Mouse (Mus musculus) gastrocnemius, postnatal 14 days (tissue): ENCODE data around the gene Pdgfd. TPM values are rescaled to one million over a fixed set of nuclear protein-coding genes. Genes with fewer than 3 reads are reported as not detected.
"Not testable (repeated sequence)": the region's sequence is repeated elsewhere in the genome, so short reads cannot be mapped to it uniquely, and the experiment has no call there.

Source experiments
- DNase-seq: peaks from one replicate; pipeline ENCODE4 v3.0.0; 2021; ENCODE audit warnings: mixed read lengths
- intact Hi-C: fragments of 180-260 bp; cut with DNase I; formaldehyde crosslinking; loops from one replicate; pipeline ENCODE4 v1.15.1; 2025; ENCODE audit warnings: low total_unique reads
- long read RNA-seq, 2 experiments: library from polyadenylated mRNA; stranded (forward); transcript quantifications; one replicate each; pipeline ENCODE4 v2.0.0; 2021
- total RNA-seq, 2 experiments: library from RNA; stranded (reverse); gene quantifications; 2 replicates each; pipeline ENCODE4 v1.2.3; 2021

The Pdgfd gene
- total RNA-seq: 1 to 10 TPM; 5.9 to 6.3 TPM
- long read RNA-seq, experiment 1, partial matches to known transcripts: 1 of 10 reads
- long read RNA-seq, experiment 1, other reads (novel, unspliced or antisense): 2 of 10 reads
- long read RNA-seq, experiment 2, transcript Pdgfd-202 (7 exons, 1,795 nt): major isoform, 7 of 11 reads
- long read RNA-seq, experiment 2, partial matches to known transcripts: 0 of 11 reads
- long read RNA-seq, experiment 2, other reads (novel, unspliced or antisense): 0 of 11 reads

DNA sequence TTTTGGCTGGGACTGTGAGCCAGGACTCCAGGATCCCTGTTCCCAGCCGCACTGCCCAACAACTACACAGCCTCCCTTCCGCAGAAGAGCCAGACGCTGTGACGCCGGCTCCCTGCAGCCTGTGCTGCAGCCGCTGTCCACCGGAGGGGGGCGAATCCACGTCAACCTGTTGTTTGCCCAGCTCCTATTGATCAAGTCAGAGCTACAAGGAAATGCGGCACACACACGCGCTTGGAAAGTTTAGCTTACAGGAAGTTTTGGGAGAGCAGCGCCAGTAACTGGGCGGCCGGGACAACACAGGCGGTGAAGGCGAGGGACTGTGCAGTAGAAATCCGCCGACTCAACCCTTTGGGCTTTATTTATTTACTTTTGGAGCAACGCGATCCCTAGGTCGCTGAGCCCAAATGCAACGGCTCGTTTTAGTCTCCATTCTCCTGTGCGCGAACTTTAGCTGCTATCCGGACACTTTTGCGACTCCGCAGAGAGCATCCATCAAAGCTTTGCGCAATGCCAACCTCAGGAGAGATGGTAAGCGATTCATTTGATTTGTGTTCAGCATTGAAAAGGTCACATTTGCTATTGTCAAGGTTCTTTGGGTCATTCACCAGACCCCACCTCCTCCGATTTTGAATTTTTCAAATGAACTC lies at the start of gene Pdgfd:
Gene Pdgfd (plus strand): TSS at position 194 of the 647 bp plus-strand sequence.
- peak; percentile 65 for DNase-seq
- intact Hi-C loops: no loop called here

DNA sequence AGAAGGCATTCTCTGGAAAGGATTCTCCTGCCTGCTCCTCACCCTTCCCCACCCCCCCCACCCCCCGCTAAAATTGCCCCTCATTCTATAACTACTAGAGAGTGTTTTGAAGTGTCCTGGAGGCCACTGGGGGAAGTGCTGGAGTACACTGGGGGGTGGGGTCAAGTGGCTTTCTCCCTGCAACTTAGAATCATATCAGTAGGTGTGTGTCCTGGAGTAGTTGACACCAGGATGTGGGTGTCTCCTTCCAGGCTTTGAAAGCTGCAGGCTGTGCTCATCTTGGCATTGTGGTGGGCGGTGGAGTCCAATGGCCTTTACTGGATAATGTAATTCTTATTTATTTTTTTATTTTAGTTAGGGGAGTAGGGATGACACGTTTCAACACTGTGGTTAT lies 651 bp downstream of the Pdgfd start:
- no peak for DNase-seq

DNA sequence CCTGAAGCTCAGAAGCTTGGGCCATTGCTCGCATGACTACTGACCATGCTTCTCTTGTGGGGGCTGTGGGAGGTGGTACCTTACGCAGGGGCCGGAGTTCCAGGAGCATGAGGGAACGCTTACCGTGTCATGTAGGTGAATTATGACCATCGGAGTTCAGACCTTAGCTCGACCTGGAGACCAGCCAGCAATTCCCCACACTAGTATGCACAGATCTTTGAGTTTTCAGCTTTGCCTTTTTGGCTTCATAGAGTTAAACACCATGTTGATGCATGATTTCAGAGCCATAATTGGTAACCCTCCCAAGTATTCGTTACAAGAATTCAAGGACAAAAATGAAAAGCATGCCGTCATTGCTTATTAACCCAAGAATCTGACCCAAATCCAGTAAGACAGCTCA lies 2.6 kb downstream of the Pdgfd start:
- no peak for DNase-seq
- intact Hi-C loops: no loop called here

More for the DNA sequence above, 651 bp downstream of the Pdgfd start:
- intact Hi-C loops: no loop called here

DNA sequence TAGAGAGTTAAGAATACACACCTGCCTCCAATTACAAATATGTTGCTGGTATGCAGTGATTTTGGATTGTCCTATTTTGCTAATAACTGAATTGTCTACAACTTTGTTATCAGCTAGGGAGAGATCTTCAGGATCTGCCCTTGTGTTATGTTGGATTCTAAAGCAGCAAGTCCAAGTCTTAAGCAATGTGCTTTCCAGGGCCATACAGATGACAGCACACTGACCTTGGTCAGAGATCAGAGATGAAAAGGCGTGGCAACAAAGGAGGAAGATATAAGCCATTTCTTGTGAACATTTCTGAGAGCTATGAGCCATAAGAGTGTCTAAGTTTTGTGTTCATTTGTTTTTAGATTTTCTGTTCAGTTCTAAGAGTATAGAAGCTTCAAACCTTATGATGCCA lies 4.9 kb downstream of the Pdgfd start:
- intact Hi-C loops: no loop called here
- no peak for DNase-seq

DNA sequence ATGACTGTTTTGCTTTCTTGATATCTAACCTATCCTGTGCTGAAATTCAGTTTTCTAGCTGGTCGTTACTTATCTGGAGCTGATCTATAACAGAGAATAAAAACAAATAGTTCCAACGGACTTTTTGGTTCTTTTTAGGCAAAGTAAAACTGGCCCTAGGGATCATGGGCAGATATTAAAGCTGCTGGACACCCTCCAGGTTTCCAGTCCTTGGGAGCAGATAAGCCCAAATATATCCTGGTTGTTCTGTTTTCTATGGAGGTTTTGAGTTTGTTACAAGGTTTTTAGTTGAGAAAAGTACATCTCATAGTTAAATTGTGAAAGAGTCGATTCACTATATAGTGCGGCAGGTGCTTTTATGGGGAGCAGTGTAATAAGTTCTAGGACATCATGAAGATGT lies 7.3 kb downstream of the Pdgfd start:
- no peak for DNase-seq
- intact Hi-C loops: no loop called here

DNA sequence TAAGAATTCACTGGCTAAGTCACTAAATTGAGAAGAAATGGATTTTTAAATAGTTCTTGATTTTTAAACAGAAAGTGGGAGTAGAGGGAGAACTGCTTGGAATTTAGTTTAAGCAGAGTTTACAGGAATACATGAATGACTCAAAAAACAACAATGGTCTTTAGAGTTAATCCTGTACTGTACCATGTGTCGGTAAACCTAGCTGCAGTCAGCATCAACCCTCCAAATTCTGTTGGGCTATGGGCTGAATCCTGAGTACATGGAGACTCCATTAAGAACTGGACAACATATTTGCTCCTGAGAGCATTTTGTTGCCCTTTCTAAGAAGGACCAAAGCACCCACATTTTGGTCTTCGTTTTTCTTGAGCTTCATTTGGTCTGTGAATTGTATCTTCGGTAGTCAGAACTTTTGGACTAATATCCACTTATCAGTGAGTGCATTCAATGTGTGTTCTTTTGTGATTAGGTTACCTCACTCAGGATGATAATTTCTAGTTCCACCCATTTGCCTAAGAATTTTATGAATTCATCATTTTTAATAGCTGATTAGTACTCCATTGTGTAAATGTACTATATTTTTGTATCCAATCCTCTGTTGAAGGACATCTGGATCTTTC lies 14.0 kb downstream of the Pdgfd start:
- intact Hi-C loops: no loop called here
- DNase-seq: no peak

DNA sequence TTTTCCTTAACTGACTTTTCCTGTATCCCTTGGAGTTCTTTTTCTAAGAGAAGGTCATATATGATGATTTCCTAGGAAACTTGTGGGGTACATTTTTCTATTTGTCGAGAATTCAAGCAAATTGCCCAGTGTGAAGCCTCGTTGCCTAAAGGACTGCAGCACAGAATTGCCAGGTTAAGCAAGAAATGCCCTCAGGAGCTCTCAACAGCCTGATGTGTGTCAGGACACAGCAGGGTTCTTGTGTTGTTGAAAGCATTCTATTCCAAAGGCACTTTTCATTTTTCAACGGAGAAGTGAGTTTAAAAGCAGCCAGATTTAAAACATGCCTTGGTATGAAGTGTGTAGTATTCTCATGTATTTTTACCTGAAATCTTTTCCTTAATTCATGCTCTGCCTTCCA lies 19.6 kb downstream of the Pdgfd start:
- intact Hi-C loops: no loop called here
- no peak for DNase-seq

DNA sequence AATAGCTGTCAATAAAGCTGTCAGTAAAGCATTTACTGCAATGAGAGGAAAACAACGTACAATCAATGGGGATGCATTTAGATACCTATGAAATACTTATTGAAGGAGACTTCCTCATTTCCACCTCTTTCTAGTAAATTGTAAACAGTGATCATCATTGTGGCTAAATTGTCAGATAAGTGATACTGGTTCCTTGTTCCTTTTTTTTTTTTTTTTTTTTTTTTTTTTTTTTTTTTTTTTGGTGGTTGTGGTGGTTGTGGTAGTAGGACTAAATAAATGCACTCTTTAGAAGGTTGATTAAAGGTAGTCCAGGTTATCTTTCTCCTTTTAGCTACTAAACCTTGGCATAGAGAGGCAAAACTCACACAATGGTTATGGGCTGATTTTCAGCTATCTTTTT lies 25.0 kb downstream of the Pdgfd start:
- no peak for DNase-seq
- intact Hi-C loops: no loop called here

DNA sequence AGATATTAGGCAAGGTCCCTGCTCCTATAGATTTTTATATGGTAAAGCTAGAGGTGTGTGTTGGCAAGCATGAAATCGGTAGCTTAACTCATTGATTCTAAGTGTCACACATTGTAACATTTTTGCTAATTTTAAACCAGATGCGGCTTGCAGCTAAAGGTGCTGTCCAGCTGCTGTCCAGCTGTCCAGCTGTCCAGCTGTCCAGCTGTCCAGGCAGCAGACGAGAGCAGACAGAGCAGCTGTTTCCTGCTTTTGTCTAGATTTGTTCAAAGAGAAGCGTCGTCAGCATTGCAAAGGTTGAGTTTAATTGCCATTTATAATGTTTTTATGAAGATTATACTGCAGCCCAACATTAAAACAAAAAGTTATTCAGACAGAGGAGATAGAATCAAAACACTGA lies 44.5 kb downstream of the Pdgfd start:
- DNase-seq: no peak
- intact Hi-C loops: no loop called here

DNA sequence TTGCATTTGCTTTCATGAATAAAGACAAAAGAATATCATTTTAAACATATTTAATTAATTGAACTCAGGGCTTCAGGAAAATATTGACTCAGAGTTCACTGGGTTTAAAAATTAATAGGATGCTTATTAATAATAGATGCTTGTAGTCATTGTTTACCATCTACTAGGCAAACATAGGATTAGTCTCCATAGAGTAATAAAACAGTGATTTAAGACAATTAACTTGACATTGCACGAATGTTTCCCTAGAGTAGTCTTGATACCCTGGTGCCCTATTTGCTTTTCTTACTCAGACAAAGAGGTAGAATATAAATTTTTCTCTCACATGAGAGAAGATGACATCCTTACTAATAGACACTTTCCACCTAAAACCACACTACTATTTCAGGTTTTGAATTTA lies 49.1 kb downstream of the Pdgfd start:
- no peak for DNase-seq
- intact Hi-C loops: no loop called here

DNA sequence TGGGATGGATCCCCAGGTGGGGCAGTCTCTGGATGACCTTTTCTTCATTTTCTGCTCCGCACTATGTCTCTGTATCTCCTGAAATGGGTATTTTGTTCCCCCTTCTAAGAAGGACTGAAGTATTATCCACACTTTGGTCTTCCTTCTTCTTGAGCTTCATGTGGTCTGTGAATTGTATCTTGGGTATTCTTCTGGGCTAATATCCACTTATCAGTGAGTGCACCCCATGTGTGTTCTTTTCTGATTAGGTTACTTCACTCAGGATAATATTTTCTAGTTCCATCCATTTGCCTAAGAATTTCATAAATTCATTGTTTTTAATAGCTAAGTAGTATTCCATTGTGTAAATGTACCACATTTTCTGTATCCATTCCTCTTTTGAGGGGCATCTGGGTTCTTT lies 67.6 kb downstream of the Pdgfd start:
- intact Hi-C loops, DNase-seq: not testable (repeated sequence)

DNA sequence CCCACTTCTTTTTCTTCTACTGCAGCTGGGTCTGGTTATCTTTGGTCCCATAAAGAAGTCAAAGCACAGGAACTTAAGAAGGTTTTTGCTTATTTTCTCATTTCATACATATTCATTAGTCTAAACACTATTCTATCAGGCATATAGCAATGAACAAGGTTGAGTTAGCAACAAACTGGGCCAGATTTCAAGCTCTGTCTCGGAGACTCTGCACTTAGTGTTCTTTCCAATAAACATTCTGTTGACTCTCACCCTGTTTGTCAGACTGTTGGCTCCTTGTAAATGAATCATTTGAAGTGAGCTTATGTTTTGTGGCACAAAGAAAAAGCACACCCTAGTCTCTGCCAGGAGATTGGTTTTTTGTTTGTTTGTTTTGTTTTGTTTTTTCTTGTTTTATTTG lies 81.9 kb downstream of the Pdgfd start:
- DNase-seq: no peak
- intact Hi-C loops: no loop called here

DNA sequence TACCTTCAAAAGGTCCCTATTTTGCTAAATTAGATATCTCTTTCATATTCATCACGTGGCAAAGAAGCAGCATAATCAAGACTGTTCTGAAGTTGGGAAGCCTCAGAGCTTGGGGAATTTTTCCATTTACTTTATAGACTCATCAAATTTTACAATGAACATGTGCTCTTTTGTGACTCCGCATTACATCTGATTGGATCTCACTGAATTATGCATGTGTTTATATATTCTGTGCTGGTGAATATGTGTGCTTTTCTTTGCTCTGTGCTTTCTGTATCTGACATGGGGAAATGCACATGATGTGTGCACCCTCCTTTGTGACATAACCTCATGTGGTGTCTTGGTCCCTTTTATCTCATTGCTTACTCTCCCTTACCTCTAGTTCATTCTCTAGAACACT lies 83.6 kb downstream of the Pdgfd start:
- intact Hi-C loops: no loop called here
- DNase-seq: no peak

DNA sequence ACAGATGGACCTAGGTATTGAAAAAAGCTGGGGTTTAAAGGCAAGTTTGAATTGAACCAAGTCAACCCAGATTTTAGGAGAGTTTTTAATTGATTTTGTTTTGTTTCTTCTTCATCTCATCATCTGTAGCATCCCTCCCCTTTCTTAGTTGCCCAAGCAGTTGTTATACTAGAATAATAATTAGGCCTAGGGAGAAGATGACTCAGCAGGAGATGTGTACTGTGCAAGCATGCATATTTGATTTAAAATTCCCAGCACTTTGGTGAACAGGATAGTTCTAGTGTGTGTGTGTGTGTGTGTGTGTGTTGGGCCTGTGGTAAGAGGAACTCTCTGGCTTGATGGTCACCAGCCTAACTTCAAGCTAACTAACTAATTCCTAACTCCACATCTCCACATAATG lies 88.7 kb downstream of the Pdgfd start:
- intact Hi-C loops: no loop called here
- no peak for DNase-seq

DNA sequence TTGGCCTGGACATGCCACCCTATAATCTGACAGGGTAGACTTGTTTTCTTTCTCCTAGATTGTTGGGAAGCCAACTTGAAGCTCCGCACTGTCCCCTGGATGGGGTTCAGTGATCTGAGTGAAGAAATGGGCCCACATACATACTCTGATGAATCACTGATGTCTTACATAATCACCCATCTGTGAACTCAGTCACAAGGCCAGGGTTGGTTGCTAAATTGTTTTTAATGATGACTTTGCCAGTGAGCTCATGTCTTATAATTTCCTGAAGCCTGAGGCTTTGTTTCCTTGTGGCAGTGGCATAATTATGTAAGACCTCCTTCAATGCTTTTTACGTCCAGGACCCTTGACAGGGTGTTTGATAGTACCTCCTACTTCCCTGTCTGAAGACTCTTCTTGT lies 96.4 kb downstream of the Pdgfd start:
- DNase-seq: no peak
- intact Hi-C loops: no loop called here

DNA sequence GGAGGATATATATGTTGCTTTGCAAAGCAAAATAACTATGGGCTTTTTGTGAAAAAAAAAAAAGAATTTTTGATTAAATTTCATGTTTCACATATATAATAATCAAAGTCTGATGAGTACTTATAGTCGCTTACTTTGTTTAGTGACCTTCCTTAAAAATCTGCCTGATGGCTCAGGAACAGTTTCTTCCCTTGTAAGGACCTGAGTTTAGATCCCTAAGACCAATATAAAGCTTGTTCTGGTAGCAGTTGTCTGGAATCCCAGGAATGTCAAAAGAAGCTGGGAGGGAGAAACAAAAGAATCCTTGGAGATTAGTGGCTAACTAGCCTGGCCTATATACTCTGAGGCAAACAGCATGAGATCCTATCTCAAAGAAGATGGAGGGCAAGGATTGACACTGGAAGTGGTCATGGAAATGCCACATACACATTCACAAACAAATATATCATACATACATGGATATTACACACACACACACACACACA lies 101.5 kb downstream of the Pdgfd start, which contains the start of gene Ddi1:
Gene Ddi1 (minus strand): TSS at position 51 of the 485 bp plus-strand sequence.
- no peak for DNase-seq
- intact Hi-C loops: no loop called here

DNA sequence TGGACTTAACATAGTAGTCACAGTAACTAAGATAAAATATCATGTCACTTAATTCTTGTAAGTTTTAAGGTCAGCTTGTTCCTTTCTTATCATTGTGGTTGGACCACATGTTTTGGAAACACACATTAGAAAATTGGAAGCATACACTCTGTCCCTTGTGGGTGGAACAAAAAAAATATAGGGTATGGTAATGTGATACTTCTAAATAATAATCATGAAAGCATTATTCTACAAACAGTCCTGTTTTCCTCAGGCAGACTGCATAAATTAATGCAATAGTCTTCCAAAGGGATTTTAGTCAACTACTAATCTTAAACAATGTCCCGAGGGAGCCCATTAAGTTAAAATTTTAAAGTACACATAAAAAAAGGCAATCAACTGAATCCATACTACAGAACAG lies 108.0 kb downstream of the Pdgfd start:
- no peak for DNase-seq
- intact Hi-C loops: no loop called here

DNA sequence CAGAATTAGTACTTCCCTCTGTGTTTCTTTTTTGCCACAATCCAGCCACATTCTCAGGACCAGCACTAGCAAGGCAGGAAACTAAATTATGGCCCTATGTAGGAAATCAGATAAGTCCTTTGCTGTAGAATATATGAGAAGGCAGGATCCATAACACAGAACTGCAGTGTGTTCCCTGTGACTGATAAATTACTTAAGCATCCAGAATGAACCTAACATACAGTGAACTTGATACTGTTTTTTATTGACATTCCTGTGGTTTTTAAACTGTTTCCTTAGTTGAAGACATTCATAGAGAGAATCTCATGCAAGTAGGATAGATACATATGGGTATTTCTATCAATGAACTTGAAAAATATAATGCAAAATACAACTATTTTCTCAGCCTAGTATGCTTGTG lies 109.1 kb downstream of the Pdgfd start:
- DNase-seq: no peak
- intact Hi-C loops: no loop called here

DNA sequence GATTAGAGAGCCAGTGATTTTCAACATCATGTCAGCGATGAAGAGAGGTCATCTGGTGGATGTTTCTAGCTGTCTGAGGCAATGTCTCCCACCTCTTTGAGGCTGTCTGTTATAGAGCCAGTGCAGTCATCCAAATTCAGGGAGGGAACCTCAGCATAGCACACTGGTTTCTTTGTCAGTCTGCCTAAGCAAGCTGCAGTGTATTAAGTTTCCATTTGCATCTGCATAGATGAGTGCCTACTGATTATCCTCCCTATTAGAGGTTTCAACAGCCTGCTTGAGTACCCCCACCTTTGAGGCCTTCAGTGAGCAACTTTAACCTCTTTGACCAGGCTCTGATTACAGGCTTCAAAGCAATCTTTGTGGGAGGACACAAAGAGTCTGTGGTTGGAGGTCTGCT lies 118.4 kb downstream of the Pdgfd start:
- DNase-seq: no peak
- intact Hi-C loops: no loop called here

DNA sequence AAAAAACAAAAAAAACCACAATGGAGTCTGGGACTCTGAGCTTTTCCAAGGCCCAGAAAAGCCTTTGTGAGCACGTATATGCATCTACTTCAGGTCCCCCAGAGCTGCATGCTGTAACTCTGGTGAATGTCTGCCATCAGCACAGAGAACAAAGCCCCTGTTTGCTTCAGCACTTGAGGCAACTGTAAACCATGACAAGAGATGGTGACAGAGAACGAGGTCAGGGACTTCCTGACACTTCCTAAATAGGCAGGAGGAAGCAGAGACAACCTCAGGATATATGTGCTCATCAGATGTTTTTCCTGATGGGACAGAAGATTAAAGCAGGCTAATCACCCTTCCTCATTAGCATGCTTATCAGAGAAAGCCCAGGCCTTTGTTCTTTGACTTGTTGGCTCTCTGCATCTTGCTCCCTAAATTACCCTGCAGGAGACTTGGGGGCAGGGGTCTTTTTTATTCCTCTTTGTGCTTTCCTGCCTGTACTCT lies 120.9 kb downstream of the Pdgfd start:
- DNase-seq: no peak
- intact Hi-C loops: no loop called here

DNA sequence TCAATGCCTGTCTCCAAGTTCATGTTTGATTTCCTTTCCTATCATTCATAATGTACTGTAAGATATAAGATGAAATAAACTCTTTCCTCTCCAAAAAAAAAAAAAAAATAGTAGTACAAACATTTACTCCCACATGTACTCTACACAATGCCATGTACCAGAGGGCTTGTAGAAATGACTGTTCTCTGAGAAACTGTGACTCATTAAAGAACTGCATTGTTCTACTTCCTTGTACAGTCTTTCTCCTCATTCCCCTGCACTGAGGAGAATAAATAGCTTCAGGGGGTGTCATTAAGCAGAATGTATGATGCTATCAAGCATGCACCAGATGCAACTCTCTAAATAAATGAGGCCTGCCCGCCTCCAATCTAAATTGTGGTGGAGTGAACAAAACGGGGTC lies 130.2 kb downstream of the Pdgfd start:
- no peak for DNase-seq
- intact Hi-C loops: no loop called here
